Mouse (Mus musculus): ENCODE measurements around the gene Hexb.

GRCm38 (mm10) chr13:97216196-97216595 is 18.0 kb upstream of the Hexb start:
- TF ChIP-seq GATA1 (IDR thresholded peaks at IDR 0.05; ENCODE audit: low read length) (no peak), TAL1 (IDR thresholded peaks at IDR 0.05; ENCODE audit: low read length) (no peak)
